Mouse (Mus musculus): ENCODE measurements around the gene Sema5a.

The Sema5a gene

GRCm38 (mm10) chr15:32356805-32357204, 112.2 kb downstream of the Sema5a start:
- DNase-seq (ENCODE audit: low read depth, low spot score), result no peak

DNA sequence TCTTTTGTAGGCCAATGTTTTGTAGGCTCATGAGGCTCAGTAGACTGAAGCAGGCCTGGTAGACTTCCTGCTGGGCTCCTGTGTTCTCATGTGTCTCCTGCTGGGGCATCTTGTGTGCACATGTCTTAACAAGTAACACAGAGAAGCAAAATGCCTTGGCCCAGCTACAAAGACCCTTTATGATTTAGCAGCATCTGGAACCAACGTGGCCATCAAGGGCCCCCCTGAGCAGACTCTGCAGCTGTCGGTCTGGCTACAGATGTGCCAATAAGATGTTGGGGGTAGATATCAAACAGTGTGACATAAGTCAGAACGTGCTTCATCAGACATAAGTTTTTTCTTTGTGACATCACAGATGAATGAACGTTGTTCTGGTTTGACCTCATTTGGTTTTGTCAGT, 123.2 kb downstream of the Sema5a start:
- DNase-seq (ENCODE audit: low read depth, low spot score), result no peak

DNA sequence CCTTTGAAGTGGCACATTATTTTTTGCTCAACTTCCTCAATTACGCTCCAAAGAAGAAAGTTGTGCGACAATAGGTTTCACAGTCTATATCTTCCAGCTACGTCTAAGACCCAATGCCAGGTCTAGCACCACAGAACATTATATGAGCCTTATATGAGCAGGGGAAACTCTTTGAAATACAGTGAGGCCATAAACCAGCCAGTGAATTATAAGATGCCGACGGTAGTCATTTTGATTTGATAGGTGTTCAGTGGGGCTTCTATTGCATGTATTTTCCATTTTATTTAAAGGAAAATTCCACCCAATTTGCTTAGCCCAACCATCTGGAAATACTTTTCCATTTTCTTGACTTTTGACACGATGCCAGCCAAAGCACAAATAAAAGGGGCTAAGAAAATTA, 126.3 kb downstream of the Sema5a start:
- DNase-seq (ENCODE audit: low read depth, low spot score), result no peak

GRCm38 (mm10) chr15:32371385-32371784, 126.8 kb downstream of the Sema5a start:
- no peak for DNase-seq (ENCODE audit: low read depth, low spot score)

GRCm38 (mm10) chr15:32376326-32376725, 131.7 kb downstream of the Sema5a start:
- no peak for DNase-seq (ENCODE audit: low read depth, low spot score)

- no peak for DNase-seq (ENCODE audit: low read depth, low spot score)
Measured at GRCm38 (mm10) chr15:32377781-32378180, 133.2 kb downstream of the Sema5a start.

GRCm38 (mm10) chr15:32380311-32380710, 135.7 kb downstream of the Sema5a start:
- no peak for DNase-seq (ENCODE audit: low read depth, low spot score)

- no peak for DNase-seq (ENCODE audit: low read depth, low spot score)
Measured at GRCm38 (mm10) chr15:32382930-32383481, 138.4 kb downstream of the Sema5a start.

DNA sequence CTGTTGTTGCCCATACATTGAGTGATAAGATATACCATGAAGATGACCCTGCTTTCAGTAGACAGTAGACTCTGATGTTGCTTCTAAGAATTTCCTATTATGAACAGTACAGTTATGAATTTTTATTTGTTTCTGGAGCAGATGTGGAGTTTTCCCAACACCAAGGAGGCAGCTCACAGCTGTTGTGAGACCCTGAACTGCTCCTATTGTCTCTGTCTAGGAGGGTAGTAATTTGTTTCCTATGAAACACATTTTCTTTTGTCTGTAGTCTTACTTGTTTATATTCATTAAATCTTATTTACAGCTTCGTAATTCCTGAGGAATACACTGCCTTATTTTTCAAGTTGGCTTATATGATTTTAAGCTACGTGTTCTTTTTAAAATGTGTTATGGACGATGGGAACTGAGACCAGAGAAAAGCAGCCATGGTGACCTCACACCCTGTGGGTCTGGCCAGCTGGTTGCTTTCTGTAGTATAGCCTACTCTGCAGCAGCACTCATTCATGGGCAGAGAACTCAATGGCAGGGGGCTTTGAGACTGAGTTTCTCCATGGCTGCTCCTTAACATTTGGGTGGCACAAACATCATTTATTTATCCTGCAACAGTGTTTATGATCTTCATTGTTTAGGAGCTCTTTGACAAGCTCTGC, 151.8 kb downstream of the Sema5a start:
- DNase-seq (ENCODE audit: low read depth, low spot score), result no peak

GRCm38 (mm10) chr15:32397064-32397463, 152.5 kb downstream of the Sema5a start:
- DNase-seq (ENCODE audit: low read depth, low spot score), result no peak

GRCm38 (mm10) chr15:32398721-32399120, 154.1 kb downstream of the Sema5a start:
- no peak for DNase-seq (ENCODE audit: low read depth, low spot score)

DNA sequence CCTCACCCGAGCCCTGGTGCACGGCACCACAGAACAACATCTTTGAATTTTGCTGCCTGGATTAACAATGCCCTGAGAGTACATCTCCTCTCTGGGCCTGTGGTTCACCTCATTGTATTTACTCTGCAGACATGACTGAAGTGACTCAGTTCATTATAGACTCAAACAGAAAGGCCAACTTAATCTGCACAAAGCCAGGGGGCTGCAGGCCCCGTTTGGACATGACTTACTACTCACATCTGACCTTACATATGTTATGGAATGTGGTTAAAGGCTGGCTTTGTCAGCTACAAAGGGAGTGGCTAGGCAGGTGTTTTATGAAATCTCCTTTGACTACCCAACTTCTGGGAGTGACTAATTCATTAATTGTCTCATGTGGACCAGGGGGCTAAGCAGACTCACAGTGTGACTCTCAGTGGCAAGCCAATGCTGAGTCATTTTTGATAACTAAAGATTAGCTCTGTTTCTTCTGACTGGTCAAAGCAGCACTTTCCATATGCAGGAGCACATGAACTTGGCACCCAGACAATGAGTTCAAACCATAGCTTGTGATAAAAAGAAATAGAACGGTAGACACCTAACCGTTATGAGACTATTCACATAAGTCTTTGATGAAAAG, 157.4 kb downstream of the Sema5a start:
- DNase-seq (ENCODE audit: low read depth, low spot score), result no peak

DNA sequence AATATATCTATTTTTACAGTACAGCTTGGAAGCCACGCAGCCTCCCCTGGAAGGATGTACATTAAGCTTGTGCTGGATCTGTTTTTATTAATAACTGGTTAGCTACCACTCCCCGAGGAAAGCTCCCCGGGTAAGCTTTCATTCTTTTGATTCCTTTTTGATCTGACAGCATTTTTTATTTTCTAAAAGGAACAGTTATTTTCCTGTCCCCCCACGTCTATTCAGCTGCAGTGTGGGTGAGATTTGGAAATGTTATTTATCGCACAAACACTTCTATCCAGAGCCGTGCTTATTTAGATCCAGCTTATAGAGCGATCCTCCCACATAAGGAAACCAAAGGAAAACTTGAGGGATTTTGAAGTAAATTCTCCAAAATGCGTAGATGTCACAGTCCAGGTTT, 158.7 kb downstream of the Sema5a start:
- DNase-seq (ENCODE audit: low read depth, low spot score), result no peak

DNA sequence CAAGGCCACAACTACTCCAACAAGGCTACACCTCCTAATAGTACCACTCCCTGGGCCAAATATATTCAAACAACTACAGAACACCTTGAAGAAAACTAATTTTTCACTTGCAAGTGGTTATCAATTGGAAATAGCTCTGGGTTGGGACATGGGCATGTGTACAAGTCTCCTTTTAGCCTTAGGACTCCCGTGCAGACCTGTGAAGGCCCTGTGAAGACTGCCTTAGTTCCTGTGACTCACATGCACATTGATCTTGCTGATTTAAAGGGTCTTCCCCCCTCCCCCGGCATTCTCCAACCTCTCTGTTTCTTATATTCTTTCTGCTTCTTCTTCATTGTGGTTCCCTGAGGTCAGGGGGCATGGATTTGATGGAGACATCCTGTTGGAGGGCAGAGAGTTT, 161.8 kb downstream of the Sema5a start:
- DNase-seq (ENCODE audit: low read depth, low spot score), result no peak

GRCm38 (mm10) chr15:32407766-32408165, 163.2 kb downstream of the Sema5a start:
- no peak for DNase-seq (ENCODE audit: low read depth, low spot score)

DNA sequence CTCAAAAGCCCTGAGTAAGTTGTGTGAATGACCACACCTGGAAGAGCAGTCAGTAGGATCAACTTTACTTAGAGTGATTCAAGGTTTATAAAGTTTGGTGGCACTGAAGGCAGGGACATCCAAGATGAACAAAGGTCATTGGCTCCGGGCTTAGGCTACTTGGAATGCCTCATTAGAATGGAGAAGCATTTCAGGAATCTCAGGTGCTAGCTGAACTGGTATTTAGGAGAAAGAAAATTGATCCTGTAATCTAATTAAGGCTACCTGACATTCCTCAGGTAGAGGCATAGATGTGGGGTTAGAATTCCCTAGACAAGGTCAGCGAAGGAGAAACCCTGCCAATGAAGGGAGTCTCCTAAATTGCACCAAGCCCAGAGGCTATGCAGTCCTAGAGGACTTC, 171.7 kb downstream of the Sema5a start:
- no peak for DNase-seq (ENCODE audit: low read depth, low spot score)

- DNase-seq (ENCODE audit: low read depth, low spot score), result no peak
Measured at GRCm38 (mm10) chr15:32422631-32423030, 178.0 kb downstream of the Sema5a start.

DNA sequence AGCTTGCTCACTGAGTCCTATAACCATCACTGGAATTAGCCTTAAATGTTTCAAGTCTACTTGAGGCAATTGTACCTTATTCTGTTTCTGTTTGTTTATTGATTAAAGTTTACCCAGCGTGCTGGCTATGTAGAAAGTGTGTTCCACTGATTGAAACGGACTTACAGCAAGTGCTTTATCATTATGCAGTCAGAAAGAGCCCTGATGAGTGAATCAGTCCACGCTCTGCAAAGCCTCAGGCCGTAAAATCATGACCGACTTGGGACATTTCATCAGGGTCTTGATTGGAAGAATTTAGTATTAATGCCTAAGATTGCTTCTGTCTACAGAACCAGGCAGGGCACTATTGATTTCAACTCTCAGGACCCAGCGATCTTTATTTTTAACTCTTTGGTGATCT, 178.5 kb downstream of the Sema5a start:
- DNase-seq (ENCODE audit: low read depth, low spot score), result no peak

- DNase-seq (ENCODE audit: low read depth, low spot score), result no peak
Measured at GRCm38 (mm10) chr15:32427188-32427924, 182.7 kb downstream of the Sema5a start.

DNA sequence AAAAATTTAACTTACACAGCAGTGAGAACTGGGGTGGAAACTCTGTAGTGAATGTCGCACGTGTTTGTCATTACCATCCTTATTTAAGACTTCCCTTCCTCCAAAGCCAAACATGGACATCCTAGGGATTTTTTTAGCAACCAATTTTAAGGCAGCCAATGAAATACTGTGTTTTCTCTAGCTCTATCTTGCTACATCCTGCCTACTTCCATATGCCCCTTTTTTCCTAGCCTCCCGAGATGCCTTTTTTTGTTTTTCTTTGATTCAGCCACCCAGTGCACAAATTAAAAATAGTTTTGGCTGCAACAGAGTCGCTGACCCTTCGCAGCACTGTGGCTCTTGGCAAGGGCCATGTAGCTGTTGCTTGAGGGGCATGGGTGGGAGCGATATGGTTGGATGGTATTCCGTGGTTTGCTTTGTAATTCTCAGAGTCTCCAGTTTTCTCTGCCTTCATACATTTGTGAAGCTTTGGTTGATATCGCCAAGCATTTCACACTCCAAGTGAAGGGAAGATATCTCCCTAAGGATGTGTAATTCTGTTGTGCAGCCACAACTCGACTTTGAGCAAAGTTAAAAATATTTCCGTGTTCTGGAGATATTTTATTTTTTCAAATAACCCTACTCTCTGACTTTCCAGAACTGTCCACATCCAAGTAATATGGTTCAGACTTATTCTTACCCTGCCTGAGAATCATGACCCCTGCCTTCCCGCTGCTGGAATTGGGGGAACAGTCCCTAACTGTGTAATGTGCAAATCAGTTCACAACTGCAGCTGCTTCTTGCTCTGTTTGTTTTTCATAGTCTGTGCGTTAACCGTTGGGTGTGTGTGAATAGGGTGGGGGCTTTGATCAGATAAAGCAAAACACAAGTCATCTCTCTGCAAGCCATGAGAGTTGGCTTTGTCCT, 188.6 kb downstream of the Sema5a start:
- no peak for DNase-seq (ENCODE audit: low read depth, low spot score)

GRCm38 (mm10) chr15:32433833-32434155, 189.2 kb downstream of the Sema5a start:
- no peak for DNase-seq (ENCODE audit: low read depth, low spot score)

GRCm38 (mm10) chr15:32434274-32434673, 189.7 kb downstream of the Sema5a start:
- no peak for DNase-seq (ENCODE audit: low read depth, low spot score)
